ENCODE assay signal across 19 mouse cellular contexts in genomic region chr12:77666411-77666810, GRCm38 (mm10).
DNase-seq lines count a peak whose midpoint lies in the region; ATAC-seq and TF ChIP-seq lines count a peak whose summit lies in the region.
"Had no signal": no experiment of that assay in that cellular context is flagged by ENCODE, and none has a peak within 500 bp of the region (broad histone marks: within the 10 kb centered on the region; RNA-seq: fewer than 3 reads in every experiment).

No protein-coding gene starts in this region.

- ATAC-seq in forebrain, postnatal 0 days: no peak; the same call in 1 of the 2 replicates
- no peak for ATAC-seq in forebrain, embryonic 12.5 days (ENCODE audit: low FRiP score)
- no peak for ATAC-seq in megakaryocyte, adult 5-6 weeks (ENCODE audit: poor library complexity, severe bottlenecking)
- ATAC-seq: midbrain, embryonic 15.5 days had no signal

- no peak overlapping the region for H3K4me2 ChIP-seq in forebrain, postnatal 0 days (ENCODE audit: low read depth)
- H3K4me2 ChIP-seq in forebrain, embryonic 12.5 days: no peak overlapping the region
- H3K4me2 ChIP-seq: heart, embryonic 15.5 days; hindbrain, embryonic 15.5 days; limb, embryonic 13.5 days; midbrain, embryonic 15.5 days; stomach, embryonic 15.5 days had no signal

- TF ChIP-seq POLR2A in brain, embryonic 14.5 days (IDR thresholded peaks at IDR 0.05; ENCODE audit: borderline replicate concordance, extremely low read depth, insufficient read depth, insufficient read length, poor library complexity, severe bottlenecking): no peak

- no peaks in the 10 kb centered on the region for H3K36me3 ChIP-seq in forebrain, postnatal 0 days (ENCODE audit: insufficient read depth)
- H3K36me3 ChIP-seq in forebrain, embryonic 12.5 days (replicated peaks): no peaks in the 10 kb centered on the region
- H3K36me3 ChIP-seq: heart, embryonic 15.5 days; hindbrain, embryonic 15.5 days; limb, embryonic 13.5 days; midbrain, embryonic 15.5 days; stomach, embryonic 15.5 days had no signal

- no peaks in the 10 kb centered on the region for H3K9me3 ChIP-seq in forebrain, postnatal 0 days (ENCODE audit: low read length)
- H3K9me3 ChIP-seq in forebrain, embryonic 12.5 days: no peaks in the 10 kb centered on the region
- H3K9me3 ChIP-seq: heart, embryonic 15.5 days; hindbrain, embryonic 15.5 days; limb, embryonic 13.5 days; midbrain, embryonic 15.5 days; stomach, embryonic 15.5 days had no signal

- H3K27ac ChIP-seq in forebrain, postnatal 0 days (ENCODE audit: low read depth, low read length): no peak overlapping the region
- no peak overlapping the region for H3K27ac ChIP-seq in forebrain, embryonic 12.5 days
- H3K27ac ChIP-seq: heart, embryonic 15.5 days; hindbrain, embryonic 15.5 days; left cerebral cortex, adult 2 months; limb, embryonic 13.5 days; macrophage; midbrain, embryonic 15.5 days; stomach, embryonic 15.5 days had no signal

- 49% methylated on average over 8 of the region's 8 CpGs for whole genome bisulfite sequencing in forebrain, postnatal 0 days
- WGBS in forebrain, embryonic 12.5 days: 79% methylated on average over 8 of the region's 8 CpGs

- no peak overlapping the region for H3K9ac ChIP-seq in forebrain, postnatal 0 days
- no peak overlapping the region for H3K9ac ChIP-seq in forebrain, embryonic 12.5 days
- H3K9ac ChIP-seq: heart, embryonic 15.5 days; hindbrain, embryonic 15.5 days; limb, embryonic 13.5 days; midbrain, embryonic 15.5 days; stomach, embryonic 15.5 days had no signal

- H3K4me1 ChIP-seq in forebrain, postnatal 0 days (ENCODE audit: insufficient read depth): no peaks in the 10 kb centered on the region; the same call in 1 of the 2 replicates
- H3K4me1 ChIP-seq in forebrain, embryonic 12.5 days: peaks cover 9% of the 10 kb centered on the region; the same call in 1 of the 2 replicates
- H3K4me1 ChIP-seq: limb, embryonic 13.5 days; stomach, embryonic 15.5 days had no signal

- peak; percentile 23 for DNase-seq in forebrain, postnatal 0 days
- peak; percentile 20 for DNase-seq in right cerebral cortex, adult 18-20 months
- no peak for DNase-seq in right cerebral cortex, postnatal 14 days
- DNase-seq in CD4-positive, CD25-positive, alpha-beta regulatory T cell, adult 2 months (ENCODE audit: low read depth, low spot score): peak; percentile 21
- peak; percentile 75 for DNase-seq in brain, embryonic 14.5 days (ENCODE audit: low read depth)
- DNase-seq in cerebellum, adult 18-20 months: no peak
- DNase-seq: cerebellum, adult 11-12 months; heart, adult 18-20 months; kidney, adult 18-20 months; kidney, postnatal 36 days had no signal

- H3K4me3 ChIP-seq in forebrain, postnatal 0 days (ENCODE audit: low read depth, low read length): no peak overlapping the region
- no peak overlapping the region for H3K4me3 ChIP-seq in forebrain, embryonic 12.5 days (replicated peaks)
- H3K4me3 ChIP-seq: heart, embryonic 15.5 days; hindbrain, embryonic 15.5 days; left cerebral cortex, adult 2 months; limb, embryonic 13.5 days; midbrain, embryonic 15.5 days; stomach, embryonic 15.5 days had no signal

- TF ChIP-seq CTCF in forebrain, postnatal 0 days (IDR thresholded peaks at IDR 0.05; ENCODE audit: low read depth): no peak
- no peak for TF ChIP-seq CTCF in brain, embryonic 14.5 days (IDR thresholded peaks at IDR 0.05; ENCODE audit: borderline replicate concordance, extremely low read depth, insufficient read depth, insufficient read length)

- no peaks in the 10 kb centered on the region; the same call in 1 of the 2 replicates for H3K27me3 ChIP-seq in forebrain, postnatal 0 days (ENCODE audit: insufficient read depth, low read length)
- 0 out of 2 replicates have a peak, but pooled peaks cover 3% of the 10 kb centered on the region for H3K27me3 ChIP-seq in forebrain, embryonic 12.5 days
- H3K27me3 ChIP-seq: hindbrain, embryonic 15.5 days; stomach, embryonic 15.5 days had no signal

Comparison
In these comparisons a context has a peak if more than half of its experiments do, and no peak if none do; other contexts are left out.
1. DNase-seq: peak in forebrain, postnatal 0 days (single experiment), right cerebral cortex, adult 18-20 months (single experiment), CD4-positive, CD25-positive, alpha-beta regulatory T cell, adult 2 months (single experiment) and brain, embryonic 14.5 days (single experiment); none in right cerebral cortex, postnatal 14 days (single experiment) and cerebellum, adult 18-20 months (0 of 2).